Mouse (Mus musculus) spleen, postnatal 14 days (tissue): ENCODE results near the gene Rreb1.
A peak's percentile ranks its signal among the peaks of the same experiment; 100 is the strongest.

ENCODE experiments used
- DNase-seq, 2 experiments: peaks; one replicate each; pipeline ENCODE4 v3.0.0; 2021 to 2022; ENCODE audit warnings: low spot score in 2 of 2

Rreb1 gene

DNA sequence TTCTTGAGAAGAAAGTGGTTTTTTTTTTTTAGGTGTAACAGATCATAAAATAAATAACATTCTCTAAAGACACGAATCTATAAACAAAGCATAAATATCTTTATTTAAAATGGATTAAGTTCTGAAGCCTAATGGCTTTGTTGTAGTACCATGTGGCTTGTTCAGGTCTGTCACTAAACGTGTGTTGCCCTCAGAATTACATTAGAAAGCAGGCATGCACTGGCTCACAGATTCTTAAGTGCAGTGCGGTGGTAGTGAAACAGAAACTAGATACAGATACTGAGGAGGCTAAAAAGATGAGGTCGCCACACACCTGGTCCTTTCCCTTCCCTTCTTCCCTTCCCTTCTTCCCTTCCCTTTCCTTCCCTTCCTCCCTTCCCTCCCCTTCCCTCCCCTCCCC lies 75.2 kb downstream of the Rreb1 start:
- no peak for DNase-seq

DNA sequence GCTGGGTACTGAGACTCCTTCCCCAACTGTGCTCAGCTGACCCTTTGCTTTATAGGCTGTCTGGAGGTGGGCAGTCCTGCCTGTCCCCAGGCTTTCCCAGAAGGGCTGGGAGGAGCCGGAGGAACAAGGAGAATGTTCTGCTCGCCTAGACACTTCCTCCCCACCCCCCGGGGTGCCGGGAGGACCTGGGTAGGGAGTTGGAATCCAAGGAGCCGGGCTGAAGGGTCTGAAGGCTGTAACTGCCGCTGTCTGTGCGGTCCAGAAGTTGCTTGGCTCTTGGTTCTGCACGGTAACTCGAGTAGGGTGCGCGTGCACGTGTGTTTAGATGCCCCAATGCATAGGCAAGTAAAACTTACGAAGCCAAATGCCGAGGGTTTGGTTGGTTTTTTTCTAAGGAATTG lies 75.8 kb downstream of the Rreb1 start:
- peak; percentile 35 to 50 for DNase-seq

DNA sequence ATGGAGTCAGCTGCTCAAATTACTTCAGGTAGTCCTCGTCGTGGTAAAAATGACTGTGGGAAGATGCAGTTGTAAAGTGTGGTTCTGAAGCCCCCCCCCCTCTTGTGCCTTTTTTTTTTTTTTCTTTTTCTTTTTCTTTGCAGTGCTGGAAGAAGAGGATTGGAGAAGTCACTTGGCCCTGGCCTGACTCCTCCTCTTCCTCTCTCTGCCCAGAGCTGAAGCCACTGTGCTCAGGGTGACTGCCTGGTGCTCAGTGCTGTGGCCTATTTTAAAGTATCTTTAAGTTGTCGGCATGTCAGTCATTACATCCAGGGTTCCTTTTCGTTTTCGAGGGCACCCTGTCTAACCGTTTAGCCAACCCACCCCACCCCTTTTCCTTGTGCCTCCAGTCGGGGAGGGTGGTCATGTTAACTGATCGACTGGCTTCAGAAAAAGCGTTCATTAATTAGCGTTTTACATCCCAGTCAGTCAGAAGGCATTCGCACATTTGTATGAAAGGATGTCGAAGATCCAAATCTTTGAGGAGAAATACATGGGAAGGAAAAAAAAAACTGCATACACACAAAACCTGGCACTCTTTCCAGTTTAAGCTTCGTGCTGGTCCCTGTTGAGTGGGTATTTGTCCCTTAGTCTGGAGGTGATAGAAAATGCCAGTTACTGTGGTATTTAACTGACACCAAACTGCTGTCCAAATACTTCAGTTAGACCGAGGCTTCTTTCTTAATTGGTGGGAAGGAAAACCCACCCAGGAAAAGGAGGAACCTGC lies 76.4 kb downstream of the Rreb1 start:
- DNase-seq, result no peak

DNA sequence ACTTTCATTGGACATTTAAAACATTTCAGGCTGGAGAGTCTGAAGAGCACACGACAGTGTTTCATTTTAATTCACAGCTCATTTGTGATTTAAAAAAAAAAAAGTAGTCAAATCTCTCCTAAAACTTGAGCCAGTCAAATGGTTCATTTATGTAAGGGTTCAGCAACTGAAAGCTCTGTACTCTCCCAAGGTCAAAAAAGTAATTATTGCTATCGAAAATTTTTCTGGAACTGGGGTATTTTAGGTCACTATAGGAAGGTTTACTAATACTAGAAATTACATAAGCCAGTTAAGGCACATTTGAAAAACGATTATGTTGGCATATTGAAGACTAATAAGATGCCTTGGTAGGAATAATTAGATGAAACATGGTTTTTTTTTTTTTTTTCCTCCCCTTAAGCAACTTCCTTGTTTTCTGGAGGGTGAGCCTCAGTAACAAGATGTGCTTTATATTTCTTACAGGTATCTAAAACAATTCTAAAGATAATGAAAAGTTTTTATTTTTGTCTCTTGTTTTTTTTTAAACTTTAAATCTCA lies 77.1 kb downstream of the Rreb1 start:
- no peak for DNase-seq

DNA sequence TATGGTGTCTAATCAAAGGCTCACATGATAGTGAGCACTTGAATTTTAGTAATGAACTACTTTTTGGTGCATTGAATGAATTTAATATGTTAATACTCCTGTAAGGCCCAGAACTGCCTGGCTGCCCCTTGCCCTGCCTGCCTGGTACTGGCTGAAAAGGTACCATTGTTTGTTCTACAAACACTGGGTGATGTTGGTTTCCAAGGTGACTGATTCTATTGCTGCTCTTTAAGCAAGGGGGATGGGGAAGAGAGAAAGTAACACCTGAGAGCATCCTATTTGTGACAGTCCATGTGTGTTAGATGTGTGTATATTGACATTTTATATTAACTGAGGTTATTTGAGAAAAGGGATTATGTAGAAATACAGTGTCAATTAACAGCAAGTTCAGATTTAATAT lies 77.6 kb downstream of the Rreb1 start:
- no peak for DNase-seq

DNA sequence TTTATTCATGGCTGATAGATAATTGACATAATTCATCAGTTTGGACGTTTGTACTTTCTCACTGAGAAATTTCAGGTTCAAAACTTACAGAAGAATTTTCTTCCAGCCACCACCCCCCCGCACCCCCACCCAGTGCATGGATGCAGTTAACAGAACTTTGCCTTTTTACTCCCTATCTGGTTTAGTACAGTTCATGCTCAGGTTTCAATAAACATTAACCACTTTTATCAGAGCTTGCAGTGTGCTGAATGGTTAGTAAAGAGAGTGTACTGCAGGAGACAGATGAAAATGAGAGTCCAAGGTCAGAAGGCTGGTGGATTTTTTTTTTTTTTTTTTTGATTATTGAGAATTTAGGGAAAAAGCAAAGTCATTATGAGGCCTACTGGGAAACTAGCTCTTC lies 78.3 kb downstream of the Rreb1 start:
- DNase-seq, result no peak

DNA sequence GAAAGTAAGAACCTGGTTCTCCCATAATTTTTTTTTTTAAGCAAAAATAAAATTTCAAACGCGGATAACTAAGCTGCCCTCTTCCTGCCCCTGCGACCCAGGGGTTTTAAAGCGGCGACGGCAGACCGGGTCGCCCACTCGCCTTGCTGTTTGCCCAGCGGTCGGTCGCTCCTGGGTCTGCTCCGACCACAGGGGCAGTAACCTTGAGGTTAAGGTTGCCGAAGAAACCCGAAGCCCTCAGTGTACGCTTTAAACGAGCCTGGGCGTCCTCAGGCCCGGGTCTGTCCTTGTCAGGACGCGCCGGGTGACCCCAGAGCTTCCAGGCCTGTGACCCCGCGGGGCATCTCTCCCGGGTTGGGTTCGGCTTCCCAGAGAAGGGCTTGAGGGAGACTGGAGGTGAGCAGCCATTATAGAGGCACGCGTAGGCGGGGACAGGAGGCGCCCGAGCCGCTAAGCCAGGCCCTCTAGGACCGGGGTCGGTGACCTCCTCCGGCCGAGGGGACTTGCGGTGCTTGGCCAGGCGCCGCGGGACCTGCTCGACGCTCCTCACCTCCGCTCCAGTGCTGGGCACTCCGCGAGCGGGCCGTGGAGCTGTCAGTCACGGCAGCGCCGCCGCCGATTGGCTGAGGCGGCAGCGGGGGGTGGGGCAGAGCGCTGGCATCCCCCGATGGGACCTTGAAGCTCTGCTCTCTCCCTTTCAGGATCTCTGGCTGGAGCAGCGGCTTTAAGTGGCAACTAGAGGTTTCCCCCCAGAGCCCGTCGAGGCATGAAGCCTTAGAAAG lies 79.3 kb downstream of the Rreb1 start:
- DNase-seq, result peak; percentile 94 to 95

DNA sequence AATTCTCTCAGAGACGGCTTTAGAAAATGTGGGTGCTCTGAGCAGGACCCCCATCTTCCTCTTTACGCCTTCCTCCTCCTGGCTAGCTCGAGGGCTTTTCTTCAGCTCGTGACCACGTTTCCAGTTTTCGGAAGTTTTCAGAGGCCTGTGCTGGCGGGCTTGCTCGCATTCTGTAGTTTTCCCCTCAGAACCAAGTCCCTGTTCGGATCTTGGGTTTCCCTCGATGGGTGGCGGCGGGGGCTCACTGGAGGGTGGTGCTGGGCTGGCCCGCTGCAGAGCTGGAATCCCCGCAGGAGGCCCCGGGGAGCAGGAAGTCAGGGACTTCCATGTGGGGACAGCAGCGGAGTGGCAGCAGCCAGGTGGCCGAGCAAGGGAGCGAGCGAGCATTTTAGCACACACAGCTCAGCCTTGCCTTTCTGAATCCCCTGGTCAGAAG lies 79.9 kb downstream of the Rreb1 start:
- no peak for DNase-seq

DNA sequence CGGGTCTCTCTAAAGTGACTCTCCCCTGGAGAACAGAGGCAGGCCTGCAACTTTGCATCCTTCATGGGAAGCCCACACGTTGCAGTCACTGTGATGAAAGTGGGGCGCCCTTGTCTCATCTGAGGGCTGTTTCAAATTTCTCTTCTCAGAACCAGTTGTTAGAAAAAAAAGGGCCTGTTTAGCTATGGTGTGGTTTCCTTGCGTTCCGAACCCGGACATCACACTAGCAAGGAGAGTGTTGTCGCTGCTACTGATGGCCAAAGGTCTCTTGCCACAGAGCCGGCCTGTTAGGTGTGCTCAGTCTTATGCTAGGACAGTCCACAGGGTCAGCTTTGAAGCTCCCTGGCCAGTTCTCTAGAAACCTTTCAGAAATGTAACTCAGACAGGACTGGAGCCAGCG lies 80.3 kb downstream of the Rreb1 start:
- no peak for DNase-seq

DNA sequence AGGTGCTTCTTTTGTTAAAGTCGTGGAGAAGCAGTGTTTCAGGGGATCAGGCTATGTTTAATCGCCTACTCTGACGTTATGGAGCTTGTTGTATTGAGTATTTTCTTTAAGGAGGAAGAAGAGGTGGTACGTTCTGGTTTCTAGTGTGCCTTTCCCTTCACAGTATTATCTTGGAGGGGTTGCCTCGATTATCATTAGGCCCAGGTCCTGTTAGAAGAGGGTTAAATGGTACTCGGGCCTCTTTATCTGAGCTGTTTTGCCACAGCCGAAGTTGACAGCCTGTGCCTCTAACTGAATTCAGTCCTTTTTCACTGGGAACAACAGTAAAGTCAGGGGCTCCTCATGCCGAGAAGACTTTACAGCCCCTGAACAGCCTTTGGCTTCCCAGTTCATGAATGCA lies 81.6 kb downstream of the Rreb1 start:
- DNase-seq, result no peak

DNA sequence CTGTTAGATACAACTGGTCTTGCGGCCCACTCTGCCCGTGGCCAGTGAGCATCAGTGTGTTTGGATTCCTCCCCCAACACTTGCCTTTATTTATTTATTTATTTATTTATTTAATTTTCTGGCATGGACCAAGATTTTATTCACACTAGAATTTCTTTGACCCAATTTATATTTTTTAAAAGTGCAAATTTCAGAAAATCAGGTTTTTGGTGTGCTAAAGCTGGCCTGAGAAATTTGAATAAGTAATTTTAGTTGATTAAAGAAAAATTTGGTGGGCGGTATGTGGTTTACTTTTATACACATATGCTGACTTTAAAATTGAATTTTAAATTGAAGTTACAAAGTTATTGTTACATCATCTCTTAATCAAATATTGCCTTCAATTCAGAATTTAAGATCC lies 82.0 kb downstream of the Rreb1 start:
- DNase-seq, result no peak

DNA sequence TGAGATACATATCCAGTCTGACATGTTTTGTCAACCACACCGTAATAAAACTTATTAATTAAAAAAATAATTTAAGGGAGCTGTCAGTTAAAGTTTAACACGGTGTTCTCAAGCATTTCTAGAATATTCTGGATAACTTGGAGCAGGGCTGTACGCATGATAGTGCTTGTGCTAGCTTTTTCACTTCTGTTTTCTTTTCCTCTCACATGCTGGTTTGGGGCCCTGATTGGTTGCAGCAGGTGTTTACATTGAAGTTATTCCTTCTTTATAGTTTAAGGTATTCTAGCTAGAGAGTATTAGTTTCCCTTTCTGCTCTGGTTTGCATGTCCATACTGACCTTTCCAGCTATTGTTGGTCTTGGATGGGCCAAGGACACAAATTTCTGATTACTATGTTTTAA lies 82.6 kb downstream of the Rreb1 start:
- no peak for DNase-seq

DNA sequence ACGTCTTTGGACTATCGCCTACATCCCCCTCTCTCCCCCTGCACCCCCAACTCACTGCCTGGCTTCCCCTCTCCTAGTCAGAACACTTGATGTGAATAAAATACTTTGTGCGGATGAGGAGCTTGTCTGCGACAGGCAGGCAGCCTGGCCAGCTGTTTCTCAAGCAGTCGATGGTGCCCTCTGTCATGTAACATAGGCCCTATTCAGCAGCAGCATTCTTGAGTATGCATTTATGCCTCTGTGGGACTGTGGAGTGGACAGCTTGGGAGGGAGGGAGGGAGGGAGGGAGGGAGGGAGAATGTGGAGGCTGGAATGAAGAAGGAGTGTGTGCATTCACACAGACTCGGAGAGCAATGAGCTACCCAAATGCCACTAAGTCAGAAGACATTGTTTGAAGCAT lies 84.3 kb downstream of the Rreb1 start:
- no peak for DNase-seq

DNA sequence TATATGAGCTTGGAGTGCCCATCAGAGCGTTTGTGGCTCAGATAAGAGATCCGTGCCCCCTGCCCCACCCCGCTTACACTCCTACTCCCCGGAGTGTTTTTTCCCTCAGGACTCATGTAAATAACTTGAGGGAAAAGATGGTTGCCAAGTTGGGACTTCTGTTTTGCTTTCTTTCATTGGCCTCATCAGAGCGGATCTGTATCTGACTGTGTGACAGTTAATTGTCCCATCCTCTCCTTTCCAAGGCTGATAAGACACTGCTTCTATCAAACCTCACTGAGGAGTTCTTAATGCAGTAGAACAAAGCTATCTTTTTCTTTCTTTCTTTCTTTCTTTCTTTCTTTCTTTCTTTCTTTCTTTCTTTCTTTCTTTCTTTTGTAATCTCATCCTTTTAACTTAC lies 85.4 kb downstream of the Rreb1 start:
- no peak for DNase-seq

DNA sequence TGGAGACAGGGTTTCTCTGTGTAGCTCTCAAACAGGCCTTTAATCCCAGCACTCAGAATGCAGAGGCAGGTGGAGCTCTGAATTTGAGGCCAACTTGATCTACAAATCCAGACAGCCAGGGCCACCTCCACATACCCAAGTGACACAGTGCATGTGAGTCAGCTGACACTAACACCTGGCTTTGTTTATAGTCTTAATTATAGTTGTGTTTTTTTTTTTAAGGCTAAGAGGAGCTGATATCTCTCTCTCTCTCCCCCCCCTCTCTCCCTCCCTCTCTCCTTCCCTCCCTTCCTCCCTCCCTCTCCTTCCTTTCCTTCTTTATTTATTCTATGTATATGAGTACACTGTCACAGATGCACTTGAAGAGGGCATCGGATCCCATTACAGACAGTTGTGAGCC lies 86.5 kb downstream of the Rreb1 start:
- DNase-seq, result no peak

DNA sequence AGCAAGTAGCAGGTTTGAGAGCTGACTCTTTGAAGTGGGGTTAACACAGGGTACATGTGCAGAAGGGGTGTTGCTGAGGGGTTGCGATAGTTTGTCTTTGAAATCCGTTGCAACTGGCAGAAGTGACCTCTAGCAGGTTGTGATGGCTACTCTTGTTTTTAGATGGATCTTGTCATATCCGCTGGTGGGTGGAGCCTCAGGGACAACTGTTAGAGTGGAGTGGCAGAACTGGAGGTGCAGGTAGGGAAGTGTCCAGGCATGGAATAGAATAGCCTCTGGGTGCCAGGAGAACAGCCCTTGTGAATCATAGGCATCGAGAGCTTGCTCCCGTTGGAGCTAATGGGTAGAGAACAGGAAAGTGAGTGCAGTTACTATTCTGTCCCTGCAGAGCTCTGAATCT lies 88.1 kb downstream of the Rreb1 start:
- no peak for DNase-seq

DNA sequence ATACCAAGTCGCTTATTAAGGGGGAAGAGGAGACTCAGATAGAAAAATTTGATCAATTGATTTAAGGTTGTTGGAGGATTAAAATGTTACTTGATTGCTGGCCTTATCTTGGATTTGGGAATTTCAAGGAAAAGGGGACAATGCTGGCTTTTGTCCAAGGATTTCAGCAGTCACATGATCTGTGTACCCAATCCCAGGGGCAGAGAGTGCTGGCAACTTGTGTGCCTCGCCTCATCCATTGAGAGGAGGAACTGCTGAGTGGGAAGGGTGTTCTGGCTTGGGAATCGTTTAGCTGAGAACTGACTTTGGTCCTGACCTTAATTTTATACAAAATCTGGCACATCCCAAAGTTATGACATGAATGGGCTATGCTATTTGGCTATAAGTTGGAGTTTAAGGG lies 88.6 kb downstream of the Rreb1 start:
- no peak for DNase-seq

DNA sequence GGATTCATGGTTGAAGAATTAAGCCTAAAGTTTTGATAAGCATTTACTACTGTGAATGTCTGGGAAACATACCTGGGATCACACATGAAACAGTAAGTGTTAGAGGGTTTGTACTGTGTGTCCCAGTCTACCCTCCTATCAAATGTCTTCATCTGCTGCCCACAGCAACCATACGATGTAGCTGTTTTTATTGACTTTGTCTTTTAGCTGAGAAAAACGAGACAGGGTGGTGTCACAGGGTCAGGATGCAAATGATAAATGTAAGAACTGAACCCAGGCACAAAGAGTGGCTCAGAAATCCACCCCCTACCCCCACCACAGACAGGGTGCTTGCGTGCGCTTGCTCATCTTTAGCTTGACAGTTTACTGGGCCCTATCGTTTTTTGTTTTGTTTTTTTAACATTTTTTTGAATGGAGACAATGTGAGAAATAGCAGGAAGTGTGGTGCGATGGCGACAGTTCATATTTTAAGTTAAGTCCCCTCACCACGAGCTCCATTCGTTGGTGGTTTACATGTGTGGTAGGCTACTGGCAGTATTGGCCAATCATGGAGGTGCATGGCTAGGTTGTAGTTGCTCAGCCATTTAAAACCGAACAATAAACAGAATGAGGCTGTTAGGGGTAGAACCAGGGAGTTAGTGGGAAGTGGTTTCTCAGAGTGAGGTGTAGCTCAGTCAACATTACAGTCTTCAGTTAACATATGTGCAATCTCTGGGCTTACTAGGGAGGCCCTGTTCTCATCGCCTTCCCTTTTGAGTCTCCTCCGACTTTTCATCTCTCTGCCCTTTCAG lies 92.1 kb downstream of the Rreb1 start:
- DNase-seq, result no peak

DNA sequence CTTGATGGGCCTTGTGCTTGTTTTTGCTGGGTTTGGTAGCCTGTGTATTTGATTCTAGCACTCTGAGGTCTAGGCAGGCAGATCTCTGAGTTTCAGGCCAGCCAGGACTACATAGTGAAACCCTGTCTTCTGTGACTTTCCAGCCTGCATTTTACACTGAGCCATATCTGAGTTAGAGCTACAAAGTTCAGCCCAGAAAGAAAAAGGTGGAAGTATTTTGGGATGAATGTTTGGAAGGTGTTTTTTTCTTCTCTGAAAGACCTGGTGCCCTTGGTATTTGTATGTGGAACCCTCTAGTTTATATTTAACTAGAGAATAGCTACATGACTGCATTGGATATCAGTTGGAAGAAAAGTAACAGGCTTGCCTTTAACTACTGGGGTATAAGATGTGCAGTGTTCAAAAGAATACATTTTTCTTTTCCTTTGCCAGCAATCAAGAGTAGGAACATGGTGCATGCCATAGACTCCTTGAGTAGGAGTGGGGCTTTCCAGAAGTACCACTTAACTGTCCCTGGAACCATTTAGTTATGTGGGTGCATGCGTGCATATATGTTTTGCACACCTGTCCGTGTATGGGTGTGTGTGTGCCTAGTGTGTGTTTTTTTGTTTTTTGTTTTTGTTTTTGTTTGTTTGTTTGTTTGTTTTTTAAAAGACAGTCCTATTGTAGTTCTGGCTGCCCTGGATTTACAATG lies 94.1 kb downstream of the Rreb1 start:
- no peak for DNase-seq

DNA sequence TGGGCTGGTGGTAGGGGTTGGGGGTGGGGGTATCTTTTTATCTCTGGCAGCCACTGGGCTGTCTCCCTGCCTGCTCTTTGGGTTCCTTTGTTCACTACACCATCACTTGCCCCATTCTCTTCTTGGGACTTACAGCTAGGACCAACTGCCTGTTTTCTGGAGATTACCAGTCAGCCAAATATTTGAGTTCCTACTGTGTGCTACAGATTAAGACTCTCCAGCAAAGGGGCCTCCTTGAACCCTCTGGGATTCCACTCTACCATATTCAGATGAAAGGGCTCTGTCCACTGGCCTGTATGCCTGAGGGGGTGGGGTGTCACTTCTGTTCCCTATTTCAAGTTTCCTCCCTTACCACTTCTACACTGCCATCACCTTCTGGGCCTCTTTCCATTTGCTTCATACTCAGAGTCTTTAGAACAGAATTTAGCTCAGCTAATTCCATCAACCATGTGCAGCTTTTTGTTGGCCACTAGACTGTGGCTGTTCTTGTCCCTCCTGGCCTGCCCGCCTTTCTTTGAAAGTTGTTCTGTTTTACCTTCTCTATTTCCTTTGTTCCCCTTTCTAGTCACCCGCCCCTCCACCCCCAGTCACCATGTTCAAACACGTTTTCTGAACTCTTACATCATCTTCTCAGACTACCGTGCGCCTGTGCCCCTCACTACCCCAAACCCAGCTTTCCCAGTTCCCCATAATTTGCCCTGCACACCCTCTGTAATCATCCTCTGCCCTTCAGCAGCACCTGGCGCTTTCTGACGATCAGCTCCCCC lies 95.1 kb downstream of the Rreb1 start:
- DNase-seq, result no peak

DNA sequence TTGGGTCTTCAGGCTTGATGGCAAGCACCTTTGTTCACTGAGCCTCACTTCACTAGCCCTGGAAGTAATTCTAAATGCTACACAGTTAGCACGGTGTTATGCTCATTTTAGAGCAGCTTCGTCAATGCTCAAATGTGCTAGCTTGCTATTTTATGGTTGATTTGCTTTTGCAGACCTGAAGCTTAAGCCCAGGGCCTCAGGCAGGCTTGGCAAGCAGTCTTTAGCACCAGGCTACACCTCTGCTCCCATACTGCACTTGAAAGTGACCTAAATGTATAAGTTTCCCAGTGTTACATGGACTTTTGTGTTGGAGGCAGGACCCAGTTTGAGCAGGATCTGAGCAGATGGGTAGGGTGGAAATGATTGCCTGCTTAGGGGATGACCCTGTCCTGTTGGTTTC lies 97.7 kb downstream of the Rreb1 start:
- DNase-seq, result no peak
